Mouse (Mus musculus) forebrain, embryonic 10.5 days (tissue): Measurements from ENCODE around the gene St13. TPM values are rescaled to one million over a fixed set of nuclear protein-coding genes. Genes with fewer than 3 reads are reported as not detected.
A peak's percentile ranks its signal among the peaks of the same experiment; 100 is the strongest.

Experiments
- DNase-seq: peaks from one replicate; pipeline ENCODE4 v3.0.0-alpha.2; 2017; ENCODE audit warnings: low spot score; ENCODE audit errors: extremely low spot score
- H3K27ac ChIP-seq: fragments of 300-500 bp; sonication (generic); 2 replicates; pipeline ENCODE4 v1.5.1; 2016; ENCODE audit warnings: mild to moderate bottlenecking
- H3K27me3 ChIP-seq: fragments of 300-500 bp; sonication (generic); 2 replicates; pipeline ENCODE4 v1.6.1; 2016; ENCODE audit warnings: mild to moderate bottlenecking; ENCODE audit not compliant: poor library complexity, severe bottlenecking
- H3K36me3 ChIP-seq: fragments of 300-500 bp; sonication (generic); replicated peaks from 2 replicates; pipeline ENCODE4 v1.6.1; 2016; ENCODE audit warnings: mild to moderate bottlenecking, moderate library complexity
- H3K4me1 ChIP-seq: fragments of 300-500 bp; sonication (generic); 2 replicates; pipeline ENCODE4 v1.6.1; 2016
- H3K4me3 ChIP-seq: fragments of 300-500 bp; sonication (generic); 2 replicates; pipeline ENCODE4 v1.5.1; 2016; ENCODE audit warnings: mild to moderate bottlenecking, moderate library complexity
- H3K9me3 ChIP-seq: fragments of 300-500 bp; sonication (generic); 2 replicates; pipeline ENCODE4 v1.6.1; 2016; ENCODE audit warnings: mild to moderate bottlenecking, moderate library complexity
- WGBS: fragments of 180-500 bp; shearing (Covaris S2); methylation state at CpG from one replicate; pipeline ENCODE4 v1.1.7; 2016; 5-methylcytosine and 5-hydroxymethylcytosine counted together
- polyA plus RNA-seq: library from polyadenylated mRNA; unstranded; fragments of >200 nt; fragmentation: Nextera tagmentation; extraction: Ambion mirVana; gene quantifications from 2 replicates; pipeline ENCODE4 v1.2.1, GENCODE M21; 2016

The St13 gene
- polyA plus RNA-seq, 1 experiment from 2014 or later: 210 TPM

GRCm38 (mm10) chr15:81361417-81362015 is 38.4 kb downstream of the St13 start:
- no peak for DNase-seq
- H3K27me3 ChIP-seq: no peaks in the 10 kb centered on the region
- peaks cover 45% of the 10 kb centered on the region for H3K36me3 ChIP-seq
- H3K9me3 ChIP-seq: no peaks in the 10 kb centered on the region
- peak overlapping the region; percentile 78; the same call in 1 of the 2 replicates for H3K4me3 ChIP-seq
- peaks cover 44% of the 10 kb centered on the region for H3K4me1 ChIP-seq
- 45% methylated on average over 10 of the region's 10 CpGs for WGBS
- 0 out of 2 replicates have a peak overlapping the region, but pooled peaks have one; percentile 91 for H3K27ac ChIP-seq

- Histone ChIP-seq H3K9me3 (no peaks in the 10 kb centered on the region), H3K27me3 (no peaks in the 10 kb centered on the region), H3K36me3 (peaks cover 40% of the 10 kb centered on the region), H3K4me1 (peaks cover 46% of the 10 kb centered on the region), H3K4me3 (peak overlapping the region; percentile 78), H3K27ac (peak overlapping the region; percentile 91)
- WGBS: 45% methylated on average over 6 of the region's 6 CpGs
- no peak for DNase-seq
Observed at GRCm38 (mm10) chr15:81361022-81361404, 38.9 kb downstream of the St13 start.

GRCm38 (mm10) chr15:81360345-81361021 is 39.4 kb downstream of the St13 start, which contains the start of gene Slc25a17:
TSS of gene Slc25a17 (minus strand) at chr15:81360812.
- peak within 1 kb of the TSS; percentile 91 for H3K27ac ChIP-seq
- under 1% methylated on average over 30 of the region's 30 CpGs for WGBS
- peak within 1 kb of the TSS; percentile 78 for H3K4me3 ChIP-seq
- peaks cover 35% of the 10 kb centered on the region for H3K36me3 ChIP-seq
- no peaks in the 10 kb centered on the region for H3K27me3 ChIP-seq
- H3K4me1 ChIP-seq: peaks cover 46% of the 10 kb centered on the region
- H3K9me3 ChIP-seq: no peaks in the 10 kb centered on the region
- DNase-seq: peak; percentile 96

GRCm38 (mm10) chr15:81359421-81359820 is 40.5 kb downstream of the St13 start:
- Histone ChIP-seq H3K4me3 (peak overlapping the region; percentile 78), H3K9me3 (no peaks in the 10 kb centered on the region), H3K36me3 (peaks cover 28% of the 10 kb centered on the region), H3K27me3 (no peaks in the 10 kb centered on the region), H3K4me1 (peaks cover 46% of the 10 kb centered on the region), H3K27ac (no peak overlapping the region)
- WGBS: 89% methylated on average over 5 of the region's 5 CpGs
- DNase-seq: no peak

GRCm38 (mm10) chr15:81358943-81359342 is 40.9 kb downstream of the St13 start:
- Histone ChIP-seq H3K4me3 (no peak overlapping the region), H3K9me3 (no peaks in the 10 kb centered on the region), H3K4me1 (peaks cover 46% of the 10 kb centered on the region), H3K27ac (no peak overlapping the region), H3K27me3 (no peaks in the 10 kb centered on the region), H3K36me3 (peaks cover 24% of the 10 kb centered on the region)
- WGBS: 90% methylated on average over 3 of the region's 3 CpGs
- DNase-seq: no peak

GRCm38 (mm10) chr15:81356946-81357345 is 42.9 kb downstream of the St13 start:
- Histone ChIP-seq H3K4me3 (no peak overlapping the region), H3K27ac (no peak overlapping the region), H3K4me1 (peaks cover 46% of the 10 kb centered on the region), H3K27me3 (no peaks in the 10 kb centered on the region), H3K9me3 (no peaks in the 10 kb centered on the region), H3K36me3 (peaks cover 8% of the 10 kb centered on the region)
- WGBS: 52% methylated on average over 5 of the region's 5 CpGs
- no peak for DNase-seq

- H3K36me3 ChIP-seq: peaks cover 8% of the 10 kb centered on the region
- no peak overlapping the region for H3K27ac ChIP-seq
- WGBS: 53% methylated on average over 3 of the region's 3 CpGs
- no peak overlapping the region for H3K4me3 ChIP-seq
- peaks cover 31% of the 10 kb centered on the region for H3K4me1 ChIP-seq
- DNase-seq: peak; percentile 55
- H3K9me3 ChIP-seq: no peaks in the 10 kb centered on the region
- no peaks in the 10 kb centered on the region for H3K27me3 ChIP-seq
Observed at GRCm38 (mm10) chr15:81355146-81355761, 44.6 kb downstream of the St13 start.

- Histone ChIP-seq H3K36me3 (peaks cover 6% of the 10 kb centered on the region), H3K9me3 (no peaks in the 10 kb centered on the region), H3K27me3 (no peaks in the 10 kb centered on the region), H3K27ac (no peak overlapping the region), H3K4me3 (no peak overlapping the region), H3K4me1 (peaks cover 13% of the 10 kb centered on the region)
- no peak for DNase-seq
- 76% methylated on average over 1 of the region's 1 CpGs for WGBS
Observed at GRCm38 (mm10) chr15:81352638-81353037, 47.2 kb downstream of the St13 start.

- DNase-seq: no peak
- H3K4me3 ChIP-seq: no peak overlapping the region
- H3K27ac ChIP-seq: no peak overlapping the region
- WGBS: 81% methylated on average over 1 of the region's 1 CpGs
- no peaks in the 10 kb centered on the region for H3K4me1 ChIP-seq
- no peaks in the 10 kb centered on the region for H3K27me3 ChIP-seq
- peaks cover 3% of the 10 kb centered on the region for H3K36me3 ChIP-seq
- no peaks in the 10 kb centered on the region for H3K9me3 ChIP-seq
Observed at GRCm38 (mm10) chr15:81350401-81350800, 49.5 kb downstream of the St13 start.

GRCm38 (mm10) chr15:81348366-81348765 is 51.5 kb downstream of the St13 start:
- H3K4me1 ChIP-seq: no peaks in the 10 kb centered on the region
- no peaks in the 10 kb centered on the region for H3K27me3 ChIP-seq
- WGBS: 81% methylated on average over 2 of the region's 2 CpGs
- H3K27ac ChIP-seq: no peak overlapping the region
- H3K4me3 ChIP-seq: no peak overlapping the region
- H3K36me3 ChIP-seq: peaks cover 14% of the 10 kb centered on the region
- no peaks in the 10 kb centered on the region for H3K9me3 ChIP-seq
- no peak for DNase-seq

- Histone ChIP-seq H3K9me3 (no peaks in the 10 kb centered on the region), H3K4me3 (no peak overlapping the region), H3K27me3 (no peaks in the 10 kb centered on the region), H3K27ac (no peak overlapping the region), H3K4me1 (no peaks in the 10 kb centered on the region), H3K36me3 (peaks cover 23% of the 10 kb centered on the region)
- no peak for DNase-seq
- 90% methylated on average over 2 of the region's 2 CpGs for WGBS
Observed at GRCm38 (mm10) chr15:81347466-81347865, 52.4 kb downstream of the St13 start.

- H3K9me3 ChIP-seq: no peaks in the 10 kb centered on the region
- no peak for DNase-seq
- H3K27ac ChIP-seq: no peak overlapping the region
- 94% methylated on average over 2 of the region's 2 CpGs for WGBS
- H3K36me3 ChIP-seq: peaks cover 63% of the 10 kb centered on the region
- H3K27me3 ChIP-seq: no peaks in the 10 kb centered on the region
- no peaks in the 10 kb centered on the region for H3K4me1 ChIP-seq
- no peak overlapping the region for H3K4me3 ChIP-seq
Observed at GRCm38 (mm10) chr15:81341426-81341825, 58.5 kb downstream of the St13 start.

- no peaks in the 10 kb centered on the region for H3K4me1 ChIP-seq
- H3K27ac ChIP-seq: no peak overlapping the region
- 97% methylated on average over 3 of the region's 3 CpGs for whole genome bisulfite sequencing
- peaks cover 79% of the 10 kb centered on the region for H3K36me3 ChIP-seq
- no peaks in the 10 kb centered on the region for H3K9me3 ChIP-seq
- no peaks in the 10 kb centered on the region for H3K27me3 ChIP-seq
- no peak for DNase-seq
- no peak overlapping the region for H3K4me3 ChIP-seq
Observed at GRCm38 (mm10) chr15:81339158-81339557, 60.7 kb downstream of the St13 start.
